Mouse (Mus musculus) hindbrain, embryonic 14.5 days (tissue): ENCODE measurements at regions not wholly inside any gene's neighbourhood (a gene's known extent, or its start where the extent isn't known, plus 50 kb on each side); places are given as distances from the start of the nearest gene placed in this dataset.
"Not testable (repeated sequence)": the region's sequence is repeated elsewhere in the genome, so short reads cannot be mapped to it uniquely, and the experiment has no call there.

Experiments
- ATAC-seq: fragments of 200-750 bp; cut with Nextera tagmentation; 2 replicates; pipeline ENCODE4 v1.8.0; 2017; ENCODE audit warnings: moderate number of reproducible peaks, mild to moderate bottlenecking, moderate TSS enrichment, moderate library complexity; ENCODE audit not compliant: low FRiP score
- DNase-seq: peaks from one replicate; pipeline ENCODE4 v3.0.0-alpha.2; 2015; ENCODE audit warnings: low spot score
- H3K27ac ChIP-seq: fragments of 300-500 bp; sonication (generic); 2 replicates; pipeline ENCODE4 v1.5.1; 2014; ENCODE audit warnings: mild to moderate bottlenecking, moderate library complexity
- H3K27me3 ChIP-seq: fragments of 300-500 bp; sonication (generic); 2 replicates; pipeline ENCODE4 v1.6.1; 2014; ENCODE audit warnings: mild to moderate bottlenecking, low read length, mixed read lengths; ENCODE audit not compliant: control insufficient read depth, insufficient read depth
- H3K36me3 ChIP-seq: fragments of 300-500 bp; sonication (generic); replicated peaks from 2 replicates; pipeline ENCODE4 v1.6.1; 2014; ENCODE audit not compliant: control insufficient read depth, insufficient read depth
- H3K4me1 ChIP-seq: fragments of 300-500 bp; sonication (generic); replicated peaks from 2 replicates; pipeline ENCODE4 v1.6.1; 2014; ENCODE audit warnings: antibody characterized with exemption, low read length, mixed read lengths; ENCODE audit not compliant: control insufficient read depth, insufficient read depth
- H3K4me2 ChIP-seq: fragments of 300-500 bp; sonication (generic); replicated peaks from 2 replicates; pipeline ENCODE4 v1.6.1; 2014; ENCODE audit warnings: mild to moderate bottlenecking, moderate library complexity
- H3K4me3 ChIP-seq: fragments of 300-500 bp; sonication (generic); replicated peaks from 2 replicates; pipeline ENCODE4 v1.5.1; 2014; ENCODE audit warnings: mild to moderate bottlenecking, low read length
- H3K9ac ChIP-seq: fragments of 300-500 bp; sonication (generic); 2 replicates; pipeline ENCODE4 v1.6.1; 2014
- H3K9me3 ChIP-seq: fragments of 300-500 bp; sonication (generic); 2 replicates; pipeline ENCODE4 v1.6.1; 2016; ENCODE audit warnings: low read length; ENCODE audit not compliant: control insufficient read depth
- WGBS: fragments of 180-500 bp; shearing (Covaris S2); extraction: QIAGEN DNeasy Blood & Tissue Kit; methylation state at CpG from one replicate; pipeline ENCODE4 v1.1.7; 2014; 5-methylcytosine and 5-hydroxymethylcytosine counted together

- no peak overlapping the region for H3K4me2 ChIP-seq
- H3K27ac ChIP-seq = no peak overlapping the region
- no peaks in the 10 kb centered on the region for H3K9me3 ChIP-seq
- ATAC-seq = no peak
- no peak overlapping the region for H3K4me3 ChIP-seq
- no peak overlapping the region for H3K9ac ChIP-seq
- no peaks in the 10 kb centered on the region for H3K4me1 ChIP-seq
- H3K36me3 ChIP-seq = no peaks in the 10 kb centered on the region
- WGBS = 84% methylated on average over 5 of the region's 5 CpGs
- peak; percentile 20 for DNase-seq
- no peaks in the 10 kb centered on the region for H3K27me3 ChIP-seq
These were observed 51.4 kb upstream of the Dlx2 start for GRCm38 (mm10) chr2:71597956-71598355.

- no peak overlapping the region for H3K4me3 ChIP-seq
- no peak overlapping the region for H3K4me2 ChIP-seq
- DNase-seq = peak; percentile 23
- no peak overlapping the region for H3K9ac ChIP-seq
- 74% methylated on average over 10 of the region's 10 CpGs for WGBS
- H3K36me3 ChIP-seq = no peaks in the 10 kb centered on the region
- H3K9me3 ChIP-seq = no peaks in the 10 kb centered on the region
- ATAC-seq = no peak
- no peaks in the 10 kb centered on the region for H3K27me3 ChIP-seq
- no peak overlapping the region for H3K27ac ChIP-seq
- no peaks in the 10 kb centered on the region for H3K4me1 ChIP-seq
These were observed 51.8 kb upstream of the Dlx2 start for GRCm38 (mm10) chr2:71598368-71598767.

GRCm38 (mm10) chr2:71598778-71599177, 52.2 kb upstream of the Dlx2 start:
- Histone ChIP-seq H3K36me3 (no peaks in the 10 kb centered on the region), H3K9ac (no peak overlapping the region), H3K27ac (no peak overlapping the region), H3K4me1 (no peaks in the 10 kb centered on the region), H3K27me3 (no peaks in the 10 kb centered on the region), H3K9me3 (no peaks in the 10 kb centered on the region), H3K4me2 (no peak overlapping the region), H3K4me3 (no peak overlapping the region)
- WGBS = 21% methylated on average over 5 of the region's 5 CpGs
- ATAC-seq (peak; percentile 84), DNase-seq (peak; percentile 91)

- 76% methylated on average over 7 of the region's 7 CpGs for WGBS
- H3K9ac ChIP-seq = no peak overlapping the region
- H3K4me1 ChIP-seq = no peaks in the 10 kb centered on the region
- H3K9me3 ChIP-seq = no peaks in the 10 kb centered on the region
- H3K4me3 ChIP-seq = no peak overlapping the region
- H3K27me3 ChIP-seq = no peaks in the 10 kb centered on the region
- DNase-seq (peak; percentile 21), ATAC-seq (no peak)
- H3K4me2 ChIP-seq = no peak overlapping the region
- H3K36me3 ChIP-seq = no peaks in the 10 kb centered on the region
- H3K27ac ChIP-seq = no peak overlapping the region
These were observed 53.7 kb upstream of the Dlx2 start for GRCm38 (mm10) chr2:71600213-71600612.

- H3K36me3 ChIP-seq = no peaks in the 10 kb centered on the region
- no peak overlapping the region for H3K4me2 ChIP-seq
- H3K4me1 ChIP-seq = no peaks in the 10 kb centered on the region
- H3K27ac ChIP-seq = no peak overlapping the region
- no peaks in the 10 kb centered on the region for H3K9me3 ChIP-seq
- ATAC-seq (no peak; the same call in 1 of the 2 replicates), DNase-seq (peak; percentile 39)
- H3K4me3 ChIP-seq = no peak overlapping the region
- no peaks in the 10 kb centered on the region for H3K27me3 ChIP-seq
- WGBS = 46% methylated on average over 1 of the region's 1 CpGs
- H3K9ac ChIP-seq = no peak overlapping the region
These were observed 54.4 kb upstream of the Dlx2 start for GRCm38 (mm10) chr2:71600999-71601398.

GRCm38 (mm10) chr2:71603796-71604195, 57.2 kb upstream of the Dlx2 start:
- not testable (repeated sequence) for H3K4me3 ChIP-seq, H3K36me3 ChIP-seq, H3K9me3 ChIP-seq, H3K27me3 ChIP-seq, ATAC-seq, H3K4me1 ChIP-seq, H3K27ac ChIP-seq, H3K9ac ChIP-seq, H3K4me2 ChIP-seq, DNase-seq
- 95% methylated on average over 8 of the region's 8 CpGs for WGBS

- Histone ChIP-seq H3K27ac (no peak overlapping the region), H3K9me3 (no peaks in the 10 kb centered on the region), H3K4me2 (no peak overlapping the region), H3K4me1 (peaks cover 5% of the 10 kb centered on the region; the same call in 1 of the 2 replicates), H3K4me3 (no peak overlapping the region), H3K27me3 (no peaks in the 10 kb centered on the region), H3K36me3 (no peaks in the 10 kb centered on the region), H3K9ac (no peak overlapping the region)
- ATAC-seq (no peak), DNase-seq (no peak)
- 87% methylated on average over 1 of the region's 1 CpGs for WGBS
These were observed 59.1 kb upstream of the Dlx2 start for GRCm38 (mm10) chr2:71605606-71606005.

GRCm38 (mm10) chr2:71607087-71607502, 60.5 kb upstream of the Dlx2 start:
- no peaks in the 10 kb centered on the region for H3K36me3 ChIP-seq
- peaks cover 12% of the 10 kb centered on the region for H3K4me1 ChIP-seq
- DNase-seq = no peak
- H3K9me3 ChIP-seq = no peaks in the 10 kb centered on the region
- H3K9ac ChIP-seq = no peak overlapping the region
- ATAC-seq = no peak
- no peak overlapping the region for H3K4me3 ChIP-seq
- 89% methylated on average over 3 of the region's 3 CpGs for WGBS
- no peak overlapping the region for H3K4me2 ChIP-seq
- no peaks in the 10 kb centered on the region for H3K27me3 ChIP-seq
- H3K27ac ChIP-seq = no peak overlapping the region

GRCm38 (mm10) chr2:71613216-71613615, 66.7 kb upstream of the Dlx2 start:
- Histone ChIP-seq H3K9me3 (no peaks in the 10 kb centered on the region), H3K9ac (no peak overlapping the region), H3K36me3 (no peaks in the 10 kb centered on the region), H3K4me2 (no peak overlapping the region), H3K27me3 (no peaks in the 10 kb centered on the region), H3K27ac (peak overlapping the region; percentile 57; the same call in 1 of the 2 replicates), H3K4me3 (no peak overlapping the region), H3K4me1 (peaks cover 19% of the 10 kb centered on the region)
- ATAC-seq (no peak), DNase-seq (no peak)
- WGBS = 50% methylated on average over 2 of the region's 2 CpGs

- no peak overlapping the region for H3K4me3 ChIP-seq
- H3K36me3 ChIP-seq = no peaks in the 10 kb centered on the region
- H3K4me2 ChIP-seq = no peak overlapping the region
- WGBS = 79% methylated on average over 5 of the region's 5 CpGs
- DNase-seq (peak; percentile 22), ATAC-seq (no peak)
- peaks cover 15% of the 10 kb centered on the region for H3K4me1 ChIP-seq
- H3K27ac ChIP-seq = no peak overlapping the region
- no peak overlapping the region for H3K9ac ChIP-seq
- no peaks in the 10 kb centered on the region for H3K9me3 ChIP-seq
- H3K27me3 ChIP-seq = no peaks in the 10 kb centered on the region
These were observed 70.0 kb upstream of the Dlx2 start for GRCm38 (mm10) chr2:71616526-71616925.
